Mouse (Mus musculus): ENCODE data around the gene Tmem151b. TPM values are rescaled to one million over a fixed set of nuclear protein-coding genes. Genes with fewer than 3 reads are reported as not detected.

The Tmem151b gene
- polyA plus RNA-seq, 1 experiment from 2014 or later = 1.7 TPM

DNA sequence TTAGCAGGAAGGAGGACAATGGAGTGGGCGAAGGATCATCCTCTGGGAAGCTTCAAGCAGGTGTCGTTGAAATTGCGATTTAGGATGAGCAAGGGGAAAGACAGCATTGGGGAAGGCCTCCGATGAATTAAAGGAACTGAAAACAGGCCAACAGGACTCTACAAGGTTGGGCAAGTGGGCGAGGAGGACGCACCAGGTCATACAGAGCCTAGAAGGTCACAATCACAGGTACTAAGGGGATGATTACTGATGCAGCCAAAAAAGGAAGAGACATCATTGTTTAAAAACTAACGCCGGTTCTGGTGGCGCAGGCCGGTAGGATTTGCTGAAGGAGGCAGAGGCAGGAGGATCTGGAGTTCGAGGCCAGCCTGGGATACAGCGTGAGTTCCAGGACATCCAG lies 13.7 kb upstream of the Tmem151b start:
- Histone ChIP-seq H3K4me1 (ENCODE audit: control insufficient read depth, insufficient read depth, low read length) (peaks cover 10% of the 10 kb centered on the region), H3K9ac (ENCODE audit: low read depth, low read length) (peak overlapping the region; percentile 82; the same call in 1 of the 2 replicates), H3K4me3 (ENCODE audit: low read depth, low read length) (peak overlapping the region; percentile 62), H3K4me2 (ENCODE audit: low read depth, low read length) (peak overlapping the region; percentile 93; the same call in 1 of the 2 replicates), H3K27me3 (replicated peaks; ENCODE audit: control insufficient read depth, insufficient read depth, low read length) (no peaks in the 10 kb centered on the region), H3K9me3 (ENCODE audit: control insufficient read depth, low read length) (no peaks in the 10 kb centered on the region), H3K27ac (replicated peaks; ENCODE audit: low read depth, low read length) (no peak overlapping the region), H3K36me3 (ENCODE audit: control insufficient read depth, insufficient read depth, low read length) (peaks cover 32% of the 10 kb centered on the region)
- DNase-seq (ENCODE audit: low spot score) (no peak), ATAC-seq (ENCODE audit: low read depth) (no peak)
- WGBS = 76% methylated on average over 12 of the region's 12 CpGs

DNA sequence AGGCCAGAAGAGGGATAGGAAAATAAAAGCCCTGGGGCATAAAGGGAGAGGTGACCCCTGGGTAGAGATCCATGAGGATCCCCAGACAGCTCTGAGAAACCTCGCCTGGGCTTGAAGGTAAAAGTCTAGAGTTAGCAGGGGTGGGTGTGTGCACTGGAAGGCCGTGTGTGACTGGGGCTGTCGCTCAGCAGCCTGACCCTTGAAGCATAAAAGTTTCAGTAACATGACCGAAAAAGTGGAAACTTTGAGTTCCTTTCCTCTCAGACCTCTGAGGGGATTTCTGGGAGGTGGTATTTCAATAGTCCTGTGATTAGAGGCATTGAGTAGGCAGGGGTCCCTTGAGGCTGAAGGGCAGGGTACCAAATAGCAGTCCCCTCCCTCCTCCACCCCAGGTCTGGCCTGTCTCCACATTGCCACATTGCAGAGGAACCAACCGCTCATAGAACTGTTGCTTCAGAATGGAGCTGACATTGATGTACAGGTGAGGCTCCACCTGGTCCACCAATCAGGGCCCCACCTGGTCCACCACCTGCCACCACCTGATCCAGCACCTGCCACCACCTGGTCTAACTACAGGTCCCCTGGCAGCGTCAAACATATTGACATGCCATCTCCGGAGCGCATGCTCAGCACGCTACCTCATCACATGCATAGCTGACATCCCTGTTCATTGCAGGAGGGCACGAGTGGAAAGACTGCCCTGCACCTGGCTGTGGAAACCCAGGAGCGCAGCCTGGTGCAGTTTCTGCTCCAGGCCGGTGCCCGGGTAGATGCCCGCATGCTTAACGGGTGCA lies 10.5 kb upstream of the Tmem151b start:
- no peak overlapping the region for H3K27ac ChIP-seq (replicated peaks; ENCODE audit: low read depth, low read length)
- no peak overlapping the region for H3K4me3 ChIP-seq (ENCODE audit: low read depth, low read length)
- no peak for ATAC-seq (ENCODE audit: low read depth)
- no peaks in the 10 kb centered on the region for H3K36me3 ChIP-seq (ENCODE audit: control insufficient read depth, insufficient read depth, low read length)
- peaks cover 12% of the 10 kb centered on the region for H3K27me3 ChIP-seq (replicated peaks; ENCODE audit: control insufficient read depth, insufficient read depth, low read length)
- H3K9me3 ChIP-seq (ENCODE audit: control insufficient read depth, low read length) = no peaks in the 10 kb centered on the region
- WGBS = 84% methylated on average over 15 of the region's 15 CpGs
- H3K4me1 ChIP-seq (ENCODE audit: control insufficient read depth, insufficient read depth, low read length) = peaks cover 15% of the 10 kb centered on the region
- no peak overlapping the region for H3K9ac ChIP-seq (ENCODE audit: low read depth, low read length)
- no peak overlapping the region for H3K4me2 ChIP-seq (ENCODE audit: low read depth, low read length)
- no peak for DNase-seq (ENCODE audit: low spot score)

DNA sequence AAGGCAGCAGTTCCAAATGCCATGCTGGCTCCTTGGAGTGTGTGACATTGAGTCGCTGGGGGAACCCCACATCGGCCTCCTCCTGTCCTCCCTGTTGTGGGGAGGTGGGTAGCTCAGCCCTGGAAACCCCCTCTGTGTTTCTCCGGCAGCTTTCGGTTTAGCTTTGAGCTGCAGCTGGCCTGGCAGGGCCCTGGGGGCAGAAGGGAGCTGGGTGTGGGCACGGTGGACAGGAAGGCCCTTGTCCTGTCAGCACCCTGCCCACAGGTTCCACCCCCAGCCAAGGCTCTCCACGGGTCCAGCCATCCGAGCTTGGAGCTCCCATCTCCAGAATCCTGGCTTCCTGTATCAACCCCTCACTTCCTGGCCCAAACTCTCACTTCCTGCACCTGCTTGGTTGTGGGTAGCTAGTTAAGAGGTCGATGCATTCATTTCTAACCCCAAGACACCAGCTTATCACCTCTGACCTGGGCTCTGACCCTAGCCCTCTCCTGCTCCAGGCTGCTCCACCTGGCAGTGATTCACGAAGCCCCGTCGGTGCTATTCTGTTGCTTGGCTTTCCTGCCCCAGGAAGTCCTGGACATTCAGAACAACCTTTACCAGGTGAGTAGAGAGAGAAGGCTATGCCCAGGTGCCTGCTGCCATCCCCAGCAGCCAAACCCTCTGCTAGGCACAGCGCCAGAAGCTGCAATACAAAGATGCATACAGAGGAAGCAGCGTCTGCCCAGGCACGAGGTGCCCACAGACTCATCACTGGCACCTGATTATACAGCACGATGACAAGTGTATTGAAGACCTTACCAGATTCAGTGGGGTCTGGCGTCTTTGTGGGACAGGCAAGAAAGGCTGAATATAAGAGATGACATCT lies 8.8 kb upstream of the Tmem151b start:
- no peaks in the 10 kb centered on the region for H3K9me3 ChIP-seq (ENCODE audit: control insufficient read depth, low read length)
- no peak overlapping the region for H3K9ac ChIP-seq (ENCODE audit: low read depth, low read length)
- no peaks in the 10 kb centered on the region for H3K36me3 ChIP-seq (ENCODE audit: control insufficient read depth, insufficient read depth, low read length)
- peaks cover 12% of the 10 kb centered on the region for H3K27me3 ChIP-seq (replicated peaks; ENCODE audit: control insufficient read depth, insufficient read depth, low read length)
- H3K27ac ChIP-seq (replicated peaks; ENCODE audit: low read depth, low read length) = no peak overlapping the region
- H3K4me1 ChIP-seq (ENCODE audit: control insufficient read depth, insufficient read depth, low read length) = peaks cover 9% of the 10 kb centered on the region; the same call in 1 of the 2 replicates
- WGBS = 51% methylated on average over 16 of the region's 16 CpGs
- ATAC-seq (ENCODE audit: low read depth) = no peak
- no peak overlapping the region for H3K4me2 ChIP-seq (ENCODE audit: low read depth, low read length)
- no peak for DNase-seq (ENCODE audit: low spot score)
- H3K4me3 ChIP-seq (ENCODE audit: low read depth, low read length) = no peak overlapping the region

DNA sequence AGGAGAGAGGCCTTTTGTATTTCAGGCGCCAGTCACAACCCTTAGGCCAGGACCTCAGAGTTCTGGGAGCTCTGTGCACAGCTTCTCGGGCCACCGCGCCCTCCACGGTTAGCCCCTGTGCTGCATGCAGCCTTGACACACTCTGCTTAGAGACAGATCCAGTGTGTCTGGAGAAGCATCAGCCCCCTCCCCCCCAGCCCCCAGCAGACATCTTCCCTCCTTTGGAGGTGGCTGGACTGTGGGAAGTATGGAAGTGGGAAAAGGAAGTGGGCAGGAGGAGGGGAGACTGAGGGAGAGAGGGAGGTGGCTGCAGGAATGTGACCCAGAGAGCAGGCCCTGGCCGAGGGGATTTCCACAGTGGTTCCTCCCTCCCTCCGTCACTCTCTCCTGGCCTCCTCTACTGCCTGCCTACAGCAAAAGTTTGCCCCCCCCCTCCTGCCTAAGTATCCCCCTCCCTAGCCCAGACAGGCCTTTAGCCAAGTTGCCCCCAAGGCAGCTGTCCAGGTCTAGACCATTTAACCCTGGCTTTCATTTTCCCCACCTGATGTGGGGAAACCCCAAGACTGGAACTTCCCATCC lies 7.9 kb upstream of the Tmem151b start:
- peak overlapping the region; percentile 14; the same call in 1 of the 2 replicates for H3K9ac ChIP-seq (ENCODE audit: low read depth, low read length)

DNA sequence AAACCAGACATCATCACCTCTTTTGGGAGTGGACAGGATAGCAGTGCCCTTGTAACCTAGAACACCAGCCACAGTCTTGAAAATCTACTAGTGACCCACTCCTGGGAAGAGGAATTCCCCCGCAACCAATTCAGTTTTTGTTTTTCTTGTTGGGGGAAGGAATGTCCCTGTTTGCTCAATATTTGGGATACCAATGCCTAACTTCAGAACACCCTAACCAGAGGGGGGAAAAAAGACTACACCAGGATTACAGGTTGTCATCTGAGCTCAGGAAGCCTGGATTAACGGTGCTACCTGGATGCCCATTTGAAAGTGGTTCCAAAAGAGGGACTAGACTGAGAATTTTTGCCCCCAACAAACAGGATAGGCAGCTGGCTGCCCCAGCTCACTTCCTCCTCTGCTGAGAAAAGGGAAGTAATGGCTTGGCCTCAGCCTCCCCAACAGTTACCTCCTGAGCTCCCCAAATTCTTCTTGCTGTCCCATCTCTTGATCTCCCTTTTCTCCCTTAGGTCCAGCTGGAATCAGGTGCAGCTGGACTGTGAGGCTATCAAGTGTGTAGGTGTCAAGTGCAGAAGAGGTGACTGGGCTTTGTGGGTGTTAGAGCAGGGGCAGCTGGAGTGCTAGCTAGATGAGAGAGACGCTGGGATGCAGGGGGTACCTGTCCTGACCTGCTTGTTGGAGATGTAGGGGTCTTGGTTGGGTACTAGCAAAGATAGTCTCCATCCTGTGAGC lies 7.2 kb upstream of the Tmem151b start:
- peak overlapping the region; percentile 48 for H3K4me3 ChIP-seq (ENCODE audit: low read depth, low read length)
- no peak for DNase-seq (ENCODE audit: low spot score)
- no peak overlapping the region for H3K27ac ChIP-seq (replicated peaks; ENCODE audit: low read depth, low read length)
- peak overlapping the region; percentile 72 for H3K4me2 ChIP-seq (ENCODE audit: low read depth, low read length)
- H3K27me3 ChIP-seq (replicated peaks; ENCODE audit: control insufficient read depth, insufficient read depth, low read length) = peaks cover 12% of the 10 kb centered on the region
- H3K9ac ChIP-seq (ENCODE audit: low read depth, low read length) = peak overlapping the region; percentile 68
- H3K4me1 ChIP-seq (ENCODE audit: control insufficient read depth, insufficient read depth, low read length) = peaks cover 9% of the 10 kb centered on the region; the same call in 1 of the 2 replicates
- WGBS = 66% methylated on average over 3 of the region's 3 CpGs
- no peak for ATAC-seq (ENCODE audit: low read depth)
- H3K36me3 ChIP-seq (ENCODE audit: control insufficient read depth, insufficient read depth, low read length) = no peaks in the 10 kb centered on the region
- no peaks in the 10 kb centered on the region for H3K9me3 ChIP-seq (ENCODE audit: control insufficient read depth, low read length)

More for the DNA sequence above, 7.9 kb upstream of the Tmem151b start:
- no peak overlapping the region for H3K27ac ChIP-seq (replicated peaks; ENCODE audit: low read depth, low read length)
- no peak overlapping the region for H3K4me3 ChIP-seq (ENCODE audit: low read depth, low read length)
- H3K27me3 ChIP-seq (replicated peaks; ENCODE audit: control insufficient read depth, insufficient read depth, low read length) = peaks cover 12% of the 10 kb centered on the region
- no peaks in the 10 kb centered on the region for H3K36me3 ChIP-seq (ENCODE audit: control insufficient read depth, insufficient read depth, low read length)
- no peak for DNase-seq (ENCODE audit: low spot score)
- H3K9me3 ChIP-seq (ENCODE audit: control insufficient read depth, low read length) = no peaks in the 10 kb centered on the region
- ATAC-seq (ENCODE audit: low read depth) = no peak
- WGBS = 61% methylated on average over 7 of the region's 7 CpGs
- 0 out of 2 replicates have a peak overlapping the region, but pooled peaks have one; percentile 23 for H3K4me2 ChIP-seq (ENCODE audit: low read depth, low read length)
- peaks cover 9% of the 10 kb centered on the region; the same call in 1 of the 2 replicates for H3K4me1 ChIP-seq (ENCODE audit: control insufficient read depth, insufficient read depth, low read length)

DNA sequence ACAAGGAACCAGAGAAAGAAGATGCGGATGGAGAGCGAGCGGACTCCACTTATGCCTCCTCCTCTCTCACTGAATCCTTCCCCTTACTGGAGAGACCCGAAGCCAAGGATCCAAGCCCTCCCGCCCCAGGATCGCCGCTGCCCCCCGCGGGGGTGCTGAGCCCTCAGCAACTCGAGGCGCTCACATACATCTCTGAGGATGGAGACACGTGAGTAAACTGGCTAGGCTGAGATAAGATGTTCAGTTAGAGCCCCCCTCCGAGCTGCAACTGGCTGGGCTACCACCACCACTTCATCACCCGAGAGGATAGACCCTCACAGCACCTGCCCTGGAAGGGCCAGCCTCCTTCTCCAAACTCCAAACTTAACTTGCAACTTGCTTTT lies 6.6 kb upstream of the Tmem151b start:
- Histone ChIP-seq H3K9ac (ENCODE audit: low read depth, low read length) (peak overlapping the region; percentile 68), H3K4me2 (ENCODE audit: low read depth, low read length) (peak overlapping the region; percentile 72), H3K27ac (replicated peaks; ENCODE audit: low read depth, low read length) (no peak overlapping the region), H3K4me1 (ENCODE audit: control insufficient read depth, insufficient read depth, low read length) (peaks cover 9% of the 10 kb centered on the region; the same call in 1 of the 2 replicates), H3K36me3 (ENCODE audit: control insufficient read depth, insufficient read depth, low read length) (no peaks in the 10 kb centered on the region), H3K4me3 (ENCODE audit: low read depth, low read length) (peak overlapping the region; percentile 48), H3K27me3 (replicated peaks; ENCODE audit: control insufficient read depth, insufficient read depth, low read length) (peaks cover 12% of the 10 kb centered on the region), H3K9me3 (ENCODE audit: control insufficient read depth, low read length) (no peaks in the 10 kb centered on the region)
- WGBS = 3% methylated on average over 11 of the region's 14 CpGs
- no peak for DNase-seq (ENCODE audit: low spot score)
- ATAC-seq (ENCODE audit: low read depth) = no peak

DNA sequence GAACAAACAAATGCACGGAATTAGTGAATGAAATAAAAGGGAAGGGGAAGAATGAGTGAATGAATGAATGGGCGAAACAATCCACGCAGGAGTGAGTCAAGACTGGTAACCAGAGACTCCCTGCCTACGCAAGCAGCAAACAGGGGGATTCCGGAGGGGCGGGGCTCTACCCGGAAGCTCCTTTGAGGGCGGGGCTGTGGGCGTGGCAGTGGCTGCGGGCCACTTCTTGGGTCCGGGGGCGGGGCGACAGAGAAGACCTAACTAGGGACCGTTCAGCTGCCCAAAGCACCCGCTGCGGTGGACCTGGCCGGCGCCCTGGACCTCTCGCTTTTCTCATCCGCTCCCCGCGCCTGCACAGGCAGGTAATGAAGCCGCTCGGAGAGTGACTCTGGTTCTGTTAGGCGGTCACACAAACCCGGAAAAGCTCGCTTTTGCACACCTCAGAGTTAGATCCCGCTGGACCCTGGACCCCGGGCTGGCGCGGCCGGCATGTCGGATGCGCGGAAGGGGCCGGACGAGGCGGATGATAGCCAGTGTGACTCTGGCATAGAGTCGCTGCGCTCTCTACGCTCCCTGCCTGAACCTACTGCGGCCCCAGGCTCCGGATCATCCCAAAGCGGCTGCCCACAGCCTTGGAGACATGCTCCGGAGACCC lies 6.1 kb upstream of the Tmem151b start, which contains the start of gene Nfkbie:
Gene Nfkbie, plus strand, starts transcription at position 252 of the 655 bp plus-strand sequence.
- Histone ChIP-seq H3K36me3 (ENCODE audit: control insufficient read depth, insufficient read depth, low read length) (no peaks in the 10 kb centered on the region), H3K27me3 (replicated peaks; ENCODE audit: control insufficient read depth, insufficient read depth, low read length) (peaks cover 12% of the 10 kb centered on the region), H3K9ac (ENCODE audit: low read depth, low read length) (peak within 1 kb of the TSS; percentile 68), H3K4me2 (ENCODE audit: low read depth, low read length) (peak within 1 kb of the TSS; percentile 72), H3K4me3 (ENCODE audit: low read depth, low read length) (peak within 1 kb of the TSS; percentile 48), H3K9me3 (ENCODE audit: control insufficient read depth, low read length) (no peaks in the 10 kb centered on the region), H3K4me1 (ENCODE audit: control insufficient read depth, insufficient read depth, low read length) (peaks cover 9% of the 10 kb centered on the region; the same call in 1 of the 2 replicates), H3K27ac (replicated peaks; ENCODE audit: low read depth, low read length) (no peak within 1 kb of the TSS)
- ATAC-seq (ENCODE audit: low read depth) = peak; percentile 76
- WGBS = 1% methylated on average over 40 of the region's 45 CpGs
- DNase-seq (ENCODE audit: low spot score) = peak; percentile 96
